Mouse (Mus musculus): Measurements from ENCODE around the gene Matk. TPM values are rescaled to one million over a fixed set of nuclear protein-coding genes. Genes with fewer than 3 reads are reported as not detected.

Gene Matk
- polyA plus RNA-seq, 1 experiment from 2014 or later = 2.7 TPM

DNA sequence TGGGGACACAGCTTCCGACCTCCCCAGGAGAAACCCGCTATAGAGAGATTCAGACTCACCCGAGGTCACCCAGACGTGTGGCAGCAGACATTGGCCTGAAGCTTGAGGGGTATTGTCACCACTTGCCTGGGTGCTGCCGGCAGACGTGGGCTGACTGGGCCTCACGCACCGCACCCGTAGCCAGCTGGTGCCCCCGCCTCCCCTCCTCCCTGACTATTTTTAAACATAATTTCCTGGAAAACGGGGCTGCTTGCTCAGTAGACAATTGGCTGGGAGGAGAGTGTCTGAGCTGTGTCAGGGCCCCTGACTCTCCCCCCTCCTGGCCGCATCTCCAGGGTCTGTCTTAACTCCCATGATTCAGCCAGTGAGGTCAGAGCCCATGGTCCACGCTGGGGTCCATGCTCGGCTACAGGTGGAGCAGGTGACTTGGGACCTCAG lies 50.1 kb downstream of the Matk start:
- 0 out of 2 replicates have a peak, but pooled peaks have one; percentile 12 for ATAC-seq (replicated peaks; ENCODE audit: extremely low read depth, insufficient read depth, low FRiP score)
- Histone ChIP-seq H3K9me3 (replicated peaks; ENCODE audit: control insufficient read depth, low read length) (no peaks in the 10 kb centered on the region), H3K4me1 (ENCODE audit: control insufficient read depth, insufficient read depth, low read length) (peaks cover 59% of the 10 kb centered on the region), H3K4me2 (ENCODE audit: low read depth, low read length) (peak overlapping the region; percentile 26), H3K9ac (ENCODE audit: low read length) (peak overlapping the region; percentile 45), H3K27me3 (ENCODE audit: control insufficient read depth, insufficient read depth, low read length) (no peaks in the 10 kb centered on the region), H3K36me3 (ENCODE audit: control insufficient read depth, insufficient read depth) (peaks cover 15% of the 10 kb centered on the region), H3K4me3 (ENCODE audit: low read length) (no peak overlapping the region), H3K27ac (ENCODE audit: low read length) (peak overlapping the region; percentile 49)
- 23% methylated on average over 14 of the region's 14 CpGs for WGBS

GRCm38 (mm10) chr10:81303258-81303657 lies 50.5 kb downstream of the Matk start:
- peaks cover 20% of the 10 kb centered on the region for H3K36me3 ChIP-seq (ENCODE audit: control insufficient read depth, insufficient read depth)
- ATAC-seq (replicated peaks; ENCODE audit: extremely low read depth, insufficient read depth, low FRiP score) = no peak
- peaks cover 55% of the 10 kb centered on the region for H3K4me1 ChIP-seq (ENCODE audit: control insufficient read depth, insufficient read depth, low read length)
- H3K27me3 ChIP-seq (ENCODE audit: control insufficient read depth, insufficient read depth, low read length) = no peaks in the 10 kb centered on the region
- H3K9ac ChIP-seq (ENCODE audit: low read length) = peak overlapping the region; percentile 45
- no peak overlapping the region for H3K4me3 ChIP-seq (ENCODE audit: low read length)
- no peaks in the 10 kb centered on the region for H3K9me3 ChIP-seq (replicated peaks; ENCODE audit: control insufficient read depth, low read length)
- peak overlapping the region; percentile 26 for H3K4me2 ChIP-seq (ENCODE audit: low read depth, low read length)
- H3K27ac ChIP-seq (ENCODE audit: low read length) = peak overlapping the region; percentile 49
- 51% methylated on average over 10 of the region's 10 CpGs for WGBS

- H3K9me3 ChIP-seq (replicated peaks; ENCODE audit: control insufficient read depth, low read length) = no peaks in the 10 kb centered on the region
- no peaks in the 10 kb centered on the region for H3K27me3 ChIP-seq (ENCODE audit: control insufficient read depth, insufficient read depth, low read length)
- H3K36me3 ChIP-seq (ENCODE audit: control insufficient read depth, insufficient read depth) = peaks cover 21% of the 10 kb centered on the region
- peak overlapping the region; percentile 49; the same call in 1 of the 2 replicates for H3K27ac ChIP-seq (ENCODE audit: low read length)
- no peak for ATAC-seq (replicated peaks; ENCODE audit: extremely low read depth, insufficient read depth, low FRiP score)
- H3K4me3 ChIP-seq (ENCODE audit: low read length) = no peak overlapping the region
- WGBS = 64% methylated on average over 7 of the region's 7 CpGs
- peaks cover 50% of the 10 kb centered on the region for H3K4me1 ChIP-seq (ENCODE audit: control insufficient read depth, insufficient read depth, low read length)
- 0 out of 2 replicates have a peak overlapping the region, but pooled peaks have one; percentile 26 for H3K4me2 ChIP-seq (ENCODE audit: low read depth, low read length)
- H3K9ac ChIP-seq (ENCODE audit: low read length) = no peak overlapping the region
Observed at GRCm38 (mm10) chr10:81303761-81304160, 51.0 kb downstream of the Matk start.

DNA sequence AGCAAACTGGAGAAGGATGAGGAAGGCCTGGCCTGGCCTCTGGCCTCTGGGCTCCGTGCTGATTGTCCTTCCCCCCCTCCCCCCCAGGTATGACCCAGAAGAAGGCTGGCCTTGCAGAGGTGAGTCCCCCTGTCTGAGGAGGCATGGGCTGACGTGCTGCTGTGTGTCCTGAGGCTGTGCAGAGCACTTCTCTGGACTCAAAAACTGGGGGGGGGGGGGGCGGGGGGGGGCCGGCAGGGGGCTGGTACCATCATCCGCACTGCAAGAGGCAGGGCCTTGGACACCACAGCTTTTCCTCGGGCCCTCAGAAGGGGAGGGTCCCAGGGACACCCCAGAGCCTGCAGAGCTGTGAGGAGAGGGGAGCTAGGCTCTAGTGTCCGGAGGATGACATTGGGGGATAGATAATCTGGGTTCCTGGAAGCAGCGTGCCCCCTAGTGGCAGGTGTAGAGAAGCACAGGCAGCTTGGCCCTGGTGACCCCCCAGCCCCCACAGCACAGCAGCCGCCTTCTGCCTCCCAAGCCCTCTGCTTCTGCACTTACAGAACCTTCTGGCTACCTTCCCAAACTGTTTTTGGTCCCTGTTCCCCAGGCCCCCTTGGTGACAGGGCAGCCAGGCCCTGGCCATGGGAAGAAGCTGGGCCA lies 52.0 kb downstream of the Matk start:
- Histone ChIP-seq H3K36me3 (ENCODE audit: control insufficient read depth, insufficient read depth) (peaks cover 29% of the 10 kb centered on the region), H3K4me2 (ENCODE audit: low read depth, low read length) (no peak overlapping the region), H3K9me3 (replicated peaks; ENCODE audit: control insufficient read depth, low read length) (no peaks in the 10 kb centered on the region), H3K4me3 (ENCODE audit: low read length) (no peak overlapping the region), H3K27me3 (ENCODE audit: control insufficient read depth, insufficient read depth, low read length) (no peaks in the 10 kb centered on the region), H3K4me1 (ENCODE audit: control insufficient read depth, insufficient read depth, low read length) (peaks cover 40% of the 10 kb centered on the region), H3K27ac (ENCODE audit: low read length) (no peak overlapping the region), H3K9ac (ENCODE audit: low read length) (no peak overlapping the region)
- no peak for ATAC-seq (replicated peaks; ENCODE audit: extremely low read depth, insufficient read depth, low FRiP score)
- 24% methylated on average over 7 of the region's 9 CpGs for WGBS

DNA sequence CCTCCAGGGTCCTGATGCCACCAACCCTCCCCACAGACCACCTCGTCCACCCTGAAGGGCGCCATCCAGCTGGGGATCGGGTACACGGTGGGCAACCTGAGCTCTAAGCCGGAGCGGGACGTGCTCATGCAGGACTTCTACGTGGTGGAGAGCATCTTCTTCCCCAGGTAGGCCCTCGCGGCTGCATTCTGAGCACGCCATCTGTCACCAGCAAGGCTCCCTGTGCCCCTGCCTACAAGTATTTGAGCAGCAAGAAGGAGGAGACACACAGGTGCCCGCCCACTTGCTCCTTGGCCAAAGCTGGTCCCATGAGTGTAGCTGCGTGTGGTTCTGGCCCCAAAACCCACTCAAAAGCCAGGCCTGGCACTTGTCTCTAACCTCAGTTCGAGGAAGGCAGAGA lies 52.9 kb downstream of the Matk start:
- Histone ChIP-seq H3K4me3 (ENCODE audit: low read length) (no peak overlapping the region), H3K36me3 (ENCODE audit: control insufficient read depth, insufficient read depth) (peaks cover 30% of the 10 kb centered on the region)

DNA sequence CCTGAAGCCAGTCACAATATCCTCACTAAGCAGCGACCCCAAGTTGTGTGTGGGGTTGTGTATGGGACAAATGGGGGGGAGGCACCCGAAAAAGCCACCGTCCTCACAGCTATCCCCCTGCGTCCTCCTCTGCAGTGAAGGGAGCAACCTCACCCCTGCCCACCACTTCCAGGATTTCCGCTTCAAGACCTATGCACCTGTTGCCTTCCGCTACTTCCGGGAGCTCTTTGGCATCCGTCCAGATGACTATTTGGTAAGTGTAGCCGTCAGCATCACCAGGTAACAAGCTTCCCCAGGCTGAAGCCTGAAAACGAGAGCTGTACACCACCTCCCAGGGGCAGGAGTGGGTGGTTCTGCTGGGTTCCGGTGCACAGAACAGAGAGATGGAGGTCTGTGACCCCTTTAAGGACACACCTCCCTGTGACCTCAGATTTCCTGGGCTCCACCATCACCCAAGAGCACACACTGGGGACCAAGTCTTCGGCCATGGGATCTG lies 53.5 kb downstream of the Matk start:
- Histone ChIP-seq H3K4me1 (ENCODE audit: control insufficient read depth, insufficient read depth, low read length) (peaks cover 25% of the 10 kb centered on the region), H3K27me3 (ENCODE audit: control insufficient read depth, insufficient read depth, low read length) (no peaks in the 10 kb centered on the region), H3K4me2 (ENCODE audit: low read depth, low read length) (no peak overlapping the region), H3K36me3 (ENCODE audit: control insufficient read depth, insufficient read depth) (peaks cover 35% of the 10 kb centered on the region), H3K27ac (ENCODE audit: low read length) (no peak overlapping the region), H3K4me3 (ENCODE audit: low read length) (no peak overlapping the region), H3K9ac (ENCODE audit: low read length) (no peak overlapping the region), H3K9me3 (replicated peaks; ENCODE audit: control insufficient read depth, low read length) (no peaks in the 10 kb centered on the region)
- no peak for ATAC-seq (replicated peaks; ENCODE audit: extremely low read depth, insufficient read depth, low FRiP score)
- 89% methylated on average over 12 of the region's 12 CpGs for WGBS

More for the DNA sequence above, 52.9 kb downstream of the Matk start:
- H3K9me3 ChIP-seq (replicated peaks; ENCODE audit: control insufficient read depth, low read length) = no peaks in the 10 kb centered on the region
- H3K4me2 ChIP-seq (ENCODE audit: low read depth, low read length) = no peak overlapping the region
- no peak overlapping the region for H3K27ac ChIP-seq (ENCODE audit: low read length)
- peaks cover 31% of the 10 kb centered on the region for H3K4me1 ChIP-seq (ENCODE audit: control insufficient read depth, insufficient read depth, low read length)
- no peak for ATAC-seq (replicated peaks; ENCODE audit: extremely low read depth, insufficient read depth, low FRiP score)
- 95% methylated on average over 14 of the region's 14 CpGs for WGBS
- no peaks in the 10 kb centered on the region for H3K27me3 ChIP-seq (ENCODE audit: control insufficient read depth, insufficient read depth, low read length)
- no peak overlapping the region for H3K9ac ChIP-seq (ENCODE audit: low read length)

DNA sequence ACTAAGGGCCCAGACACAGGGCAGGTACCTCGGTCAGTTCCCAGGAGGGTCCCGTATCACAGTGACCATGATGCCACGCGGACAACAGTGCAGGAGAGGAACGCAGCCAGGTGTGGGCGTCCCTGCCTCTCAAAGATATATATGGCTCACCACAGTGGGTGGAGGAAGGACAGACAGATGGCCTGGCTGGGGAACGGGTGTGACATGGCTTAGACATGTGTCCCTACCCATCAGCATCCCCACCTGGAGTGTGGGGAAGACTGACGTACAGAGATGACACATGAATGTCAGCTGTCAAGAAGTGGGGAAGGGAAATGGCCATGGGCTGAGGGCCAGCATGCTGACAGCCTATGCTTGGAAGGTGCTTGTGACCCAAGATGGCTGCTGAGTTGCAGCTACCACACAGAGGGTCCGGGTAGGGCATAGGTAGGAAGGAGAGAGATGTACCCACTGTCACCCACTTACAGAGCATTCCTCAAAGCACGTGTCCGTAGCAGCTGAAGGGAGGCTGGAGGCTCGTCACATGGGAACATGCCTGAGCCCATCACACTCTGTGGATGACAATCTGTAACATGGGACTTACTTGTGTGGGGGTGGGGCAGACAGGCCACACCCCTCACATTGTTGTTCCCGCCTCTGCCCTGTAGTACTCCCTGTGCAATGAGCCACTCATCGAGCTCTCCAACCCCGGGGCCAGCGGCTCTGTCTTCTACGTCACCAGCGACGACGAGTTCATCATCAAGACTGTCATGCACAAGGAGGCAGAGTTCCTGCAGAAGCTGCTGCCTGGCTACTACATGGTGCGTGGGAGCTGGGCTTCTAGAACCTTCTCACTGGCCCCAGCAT lies 54.3 kb downstream of the Matk start:
- Histone ChIP-seq H3K9ac (ENCODE audit: low read length) (no peak overlapping the region), H3K4me1 (ENCODE audit: control insufficient read depth, insufficient read depth, low read length) (peaks cover 24% of the 10 kb centered on the region), H3K4me3 (ENCODE audit: low read length) (no peak overlapping the region), H3K27ac (ENCODE audit: low read length) (no peak overlapping the region), H3K27me3 (ENCODE audit: control insufficient read depth, insufficient read depth, low read length) (no peaks in the 10 kb centered on the region), H3K9me3 (replicated peaks; ENCODE audit: control insufficient read depth, low read length) (no peaks in the 10 kb centered on the region), H3K36me3 (ENCODE audit: control insufficient read depth, insufficient read depth) (peaks cover 38% of the 10 kb centered on the region), H3K4me2 (ENCODE audit: low read depth, low read length) (no peak overlapping the region)
- ATAC-seq (replicated peaks; ENCODE audit: extremely low read depth, insufficient read depth, low FRiP score) = no peak
- WGBS = 92% methylated on average over 21 of the region's 21 CpGs

DNA sequence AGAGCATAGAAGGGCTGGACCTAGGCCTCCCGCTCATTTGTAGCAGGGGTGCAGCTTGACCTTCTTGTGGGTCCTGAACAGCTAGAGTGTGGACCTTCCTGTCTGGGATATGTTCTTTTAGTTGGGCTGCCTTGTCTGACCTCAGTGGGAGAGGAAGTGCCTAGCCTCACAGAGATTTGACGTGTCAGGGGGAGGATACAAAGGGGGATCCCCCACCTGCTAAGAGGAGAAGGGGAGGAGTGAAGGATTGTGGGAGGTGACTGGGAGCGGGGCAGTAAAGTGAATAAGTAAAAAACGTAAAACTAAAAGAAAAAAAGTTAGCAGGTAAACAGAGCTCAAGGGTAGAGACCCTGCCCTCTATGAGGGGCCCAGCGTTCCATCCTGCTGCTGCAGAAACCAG lies 56.8 kb downstream of the Matk start:
- Histone ChIP-seq H3K27ac (ENCODE audit: low read length) (no peak overlapping the region), H3K4me1 (ENCODE audit: control insufficient read depth, insufficient read depth, low read length) (peaks cover 1% of the 10 kb centered on the region; the same call in 1 of the 2 replicates), H3K4me3 (ENCODE audit: low read length) (no peak overlapping the region), H3K27me3 (ENCODE audit: control insufficient read depth, insufficient read depth, low read length) (no peaks in the 10 kb centered on the region), H3K9me3 (replicated peaks; ENCODE audit: control insufficient read depth, low read length) (no peaks in the 10 kb centered on the region), H3K4me2 (ENCODE audit: low read depth, low read length) (no peak overlapping the region), H3K36me3 (ENCODE audit: control insufficient read depth, insufficient read depth) (peaks cover 51% of the 10 kb centered on the region), H3K9ac (ENCODE audit: low read length) (no peak overlapping the region)
- WGBS = 83% methylated on average over 5 of the region's 5 CpGs
- no peak for ATAC-seq (replicated peaks; ENCODE audit: extremely low read depth, insufficient read depth, low FRiP score)
